Mouse (Mus musculus) MEL (cell line): Measurements from ENCODE around the gene Pik3cd. TPM values are rescaled to one million over a fixed set of nuclear protein-coding genes. Genes with fewer than 3 reads are reported as not detected.

Experiments used
- DNase-seq: peaks from one replicate; pipeline ENCODE4 v3.0.0; 2011; ENCODE audit warnings: low read depth, low spot score
- H3K27ac ChIP-seq: 2 replicates; pipeline ENCODE4 v1.5.1; 2012; ENCODE audit warnings: low read depth, mild to moderate bottlenecking, control low read depth, low read length, moderate library complexity; ENCODE audit not compliant: control insufficient read depth
- H3K27me3 ChIP-seq, 2 experiments: fragments of 150-350 bp in 1 of 2; sonication (generic) in 1 of 2; 2 replicates each; pipeline ENCODE4 v1.6.1; 2012; ENCODE audit warnings: low read length in 2 of 2, mild to moderate bottlenecking in 2 of 2, improper control_type of control experiment in 1 of 2, moderate library complexity in 1 of 2; ENCODE audit not compliant: insufficient read depth in 2 of 2, control insufficient read depth in 1 of 2
- H3K36me3 ChIP-seq, 2 experiments: 2 replicates each; pipeline ENCODE4 v1.6.1; 2012 to 2014; ENCODE audit warnings: low read length in 2 of 2, improper control_type of control experiment in 1 of 2, inconsistent platforms in 1 of 2, mild to moderate bottlenecking in 1 of 2; ENCODE audit not compliant: insufficient read depth in 2 of 2, control insufficient read depth in 1 of 2
- H3K4me1 ChIP-seq, 2 experiments: fragments of 150-350 bp in 1 of 2; sonication (generic) in 1 of 2; 2 replicates each; pipeline ENCODE4 v1.6.1; 2012; ENCODE audit warnings: low read length in 2 of 2, improper control_type of control experiment in 1 of 2, mild to moderate bottlenecking in 1 of 2; ENCODE audit not compliant: insufficient read depth in 2 of 2, control insufficient read depth in 1 of 2
- H3K4me3 ChIP-seq, 2 experiments: fragments of 150-350 bp in 1 of 2; sonication (generic) in 1 of 2; 2 replicates each; pipeline ENCODE4 v1.5.1; 2012; ENCODE audit warnings: low read depth in 2 of 2, low read length in 2 of 2, mild to moderate bottlenecking in 2 of 2, moderate library complexity in 2 of 2, control low read depth in 1 of 2, improper control_type of control experiment in 1 of 2; ENCODE audit not compliant: control insufficient read depth in 1 of 2, insufficient read depth in 1 of 2
- H3K79me2 ChIP-seq: 2 replicates; pipeline ENCODE4 v1.6.1; 2012; ENCODE audit warnings: mild to moderate bottlenecking, low read length, moderate library complexity; ENCODE audit not compliant: control insufficient read depth, poor library complexity, insufficient read depth
- H3K9ac ChIP-seq: 2 replicates; pipeline ENCODE4 v1.6.1; 2012; ENCODE audit warnings: low read depth, mild to moderate bottlenecking, control low read depth, low read length, moderate library complexity; ENCODE audit not compliant: control insufficient read depth, poor library complexity, severe bottlenecking
- H3K9me3 ChIP-seq: fragments of 150-350 bp; sonication (generic); replicated peaks from 2 replicates; pipeline ENCODE4 v1.6.1; 2012; ENCODE audit warnings: mild to moderate bottlenecking, low read length, improper control_type of control experiment, moderate library complexity; ENCODE audit not compliant: insufficient read depth
- CHD2 ChIP-seq: IDR thresholded peaks from 2 replicates; pipeline ENCODE4 v1.6.1; 2011; ENCODE audit warnings: low read length, improper control_type of control experiment
- ELF1 ChIP-seq: IDR thresholded peaks from 2 replicates; pipeline ENCODE4 v1.6.1; 2014; ENCODE audit warnings: low read depth, mild to moderate bottlenecking, inconsistent platforms, low read length, improper control_type of control experiment, moderate library complexity
- EP300 ChIP-seq, 2 experiments: IDR thresholded peaks; 2 replicates each; pipeline ENCODE4 v1.6.1; 2011; ENCODE audit warnings: improper control_type of control experiment in 2 of 2, low read length in 2 of 2, low read depth in 1 of 2, mild to moderate bottlenecking in 1 of 2
- ETS1 ChIP-seq: IDR thresholded peaks from 2 replicates; pipeline ENCODE4 v1.6.1; 2012; ENCODE audit warnings: low read depth, mild to moderate bottlenecking, inconsistent platforms, low read length, improper control_type of control experiment, moderate library complexity
- MAFK ChIP-seq: IDR thresholded peaks from 2 replicates; pipeline ENCODE4 v1.6.1; 2011; ENCODE audit warnings: low read depth, mild to moderate bottlenecking, low read length, improper control_type of control experiment, borderline replicate concordance
- MAZ ChIP-seq: IDR thresholded peaks from 2 replicates; pipeline ENCODE4 v1.6.1; 2012; ENCODE audit warnings: low read depth, mild to moderate bottlenecking, inconsistent platforms, low read length, improper control_type of control experiment
- MEF2A ChIP-seq: IDR thresholded peaks from 2 replicates; pipeline ENCODE4 v1.6.1; 2014; ENCODE audit warnings: low read depth, mild to moderate bottlenecking, inconsistent platforms, low read length, improper control_type of control experiment; ENCODE audit not compliant: poor library complexity, insufficient replicate concordance, severe bottlenecking; ENCODE audit errors: extremely low read depth
- MYB ChIP-seq: IDR thresholded peaks from 2 replicates; pipeline ENCODE4 v1.6.1; 2011; ENCODE audit warnings: mild to moderate bottlenecking, low read depth, low read length, improper control_type of control experiment
- NELFE ChIP-seq: IDR thresholded peaks from 2 replicates; pipeline ENCODE4 v1.6.1; 2011; ENCODE audit warnings: low read depth, low read length, improper control_type of control experiment
- NRF1 ChIP-seq: IDR thresholded peaks from 2 replicates; pipeline ENCODE4 v1.6.1; 2014; ENCODE audit warnings: low read depth, mild to moderate bottlenecking, inconsistent platforms, low read length, improper control_type of control experiment, moderate library complexity; ENCODE audit not compliant: poor library complexity, insufficient read depth, severe bottlenecking
- POLR2A ChIP-seq, 2 experiments: IDR thresholded peaks; 2 replicates each; pipeline ENCODE4 v1.6.1; 2011 to 2012; ENCODE audit warnings: low read length in 2 of 2, mild to moderate bottlenecking in 2 of 2, control low read depth in 1 of 2, improper control_type of control experiment in 1 of 2, low read depth in 1 of 2, moderate library complexity in 1 of 2; ENCODE audit not compliant: control insufficient read depth in 1 of 2, insufficient read depth in 1 of 2, poor library complexity in 1 of 2
- SIN3A ChIP-seq: IDR thresholded peaks from 2 replicates; pipeline ENCODE4 v1.6.1; 2012; ENCODE audit warnings: low read length, improper control_type of control experiment, inconsistent platforms
- TAL1 ChIP-seq: IDR thresholded peaks from 2 replicates; pipeline ENCODE4 v1.6.1; 2012; ENCODE audit warnings: mild to moderate bottlenecking, inconsistent platforms, low read length, moderate library complexity, mixed read lengths
- TCF12 ChIP-seq: IDR thresholded peaks from 2 replicates; pipeline ENCODE4 v1.6.1; 2014; ENCODE audit warnings: low read depth, mild to moderate bottlenecking, inconsistent platforms, low read length, improper control_type of control experiment, moderate library complexity
- USF2 ChIP-seq, 2 experiments: IDR thresholded peaks; 2 replicates each; pipeline ENCODE4 v1.6.1; 2011 to 2012; ENCODE audit warnings: improper control_type of control experiment in 2 of 2, low read length in 2 of 2, borderline replicate concordance in 1 of 2, inconsistent platforms in 1 of 2, low read depth in 1 of 2, mild to moderate bottlenecking in 1 of 2; ENCODE audit not compliant: insufficient read depth in 1 of 2
- ZC3H11A ChIP-seq: IDR thresholded peaks from 2 replicates; pipeline ENCODE4 v1.6.1; 2012; ENCODE audit warnings: low read depth, mild to moderate bottlenecking, inconsistent platforms, low read length, improper control_type of control experiment
- ZNF384 ChIP-seq: IDR thresholded peaks from 2 replicates; pipeline ENCODE4 v1.6.1; 2012; ENCODE audit warnings: low read depth, mild to moderate bottlenecking, inconsistent platforms, low read length, improper control_type of control experiment
- polyA plus RNA-seq, 2 experiments: library from polyadenylated mRNA; stranded (reverse) in 1 of 2; unstranded in 1 of 2; fragments of >175 nt in 1 of 2; fragments of >200 nt in 1 of 2; gene quantifications; 2 replicates each; pipeline versions ENCODE4 v1.2.1 to v1.2.4; 2012; ENCODE audit warnings: low replicate concordance in 2 of 2, low read depth in 1 of 2; ENCODE audit not compliant: insufficient read length in 2 of 2, insufficient read depth in 1 of 2, missing spikeins in 1 of 2
- total RNA-seq: library from RNA; depleted of rRNA; stranded (reverse); fragments of 300-350 nt; gene quantifications from 2 replicates; pipeline ENCODE4 v1.2.3, GENCODE M21; 2012

Gene Pik3cd
- total and polyA plus RNA-seq, 3 experiments = 45.9 to 152 (median 49.8) TPM

DNA sequence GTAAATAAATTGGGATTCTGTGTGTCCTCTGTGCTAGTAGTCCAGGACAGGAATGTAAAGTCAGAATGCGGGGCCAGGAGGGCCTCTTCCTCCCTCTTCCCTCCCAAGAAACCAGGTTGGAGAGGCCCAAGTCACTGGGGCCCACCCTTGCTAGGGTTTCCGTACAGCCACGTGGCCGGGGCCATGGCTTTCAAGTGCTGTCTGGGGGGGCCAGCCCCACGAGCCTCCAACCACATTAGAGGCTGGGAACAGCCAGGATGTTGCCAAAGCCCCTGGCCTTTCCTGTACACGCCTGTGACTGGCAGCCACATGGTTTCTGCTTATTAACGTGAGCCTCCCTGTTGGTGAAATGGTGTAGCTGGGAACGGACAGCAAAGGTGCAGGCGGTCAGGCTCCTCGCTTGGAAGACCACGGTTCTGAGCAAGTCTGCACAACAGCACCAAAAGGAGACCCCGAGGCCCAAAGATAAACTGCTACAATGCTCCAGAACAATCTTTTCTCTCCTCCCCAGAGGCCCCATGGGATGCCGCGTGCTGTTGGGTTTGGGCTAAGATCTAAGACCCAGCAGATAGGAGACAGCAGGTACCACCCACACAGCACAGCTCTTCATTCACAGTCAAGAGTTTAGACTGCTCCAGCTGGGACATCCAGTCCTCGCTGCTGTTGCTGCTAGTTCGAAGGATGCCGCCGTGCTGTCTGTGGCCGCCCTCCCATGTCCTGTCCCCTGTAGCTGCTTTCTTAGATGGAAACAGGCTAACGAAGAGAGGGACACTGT is 54.2 kb downstream of the Pik3cd start:
- no peak overlapping the region for H3K9ac ChIP-seq
- H3K27ac ChIP-seq = no peak overlapping the region
- H3K79me2 ChIP-seq = no peaks in the 10 kb centered on the region
- no peaks in the 10 kb centered on the region for H3K9me3 ChIP-seq
- H3K4me1 ChIP-seq = no peaks in the 10 kb centered on the region
- H3K4me3 ChIP-seq = no peak overlapping the region
- TF ChIP-seq MEF2A (no peak), POLR2A (IDR thresholded peaks at IDR 0.05; ENCODE audit: control insufficient read depth in 1 of 2, insufficient read depth in 1 of 2, low read depth in 1 of 2, low read length in 2 of 2, poor library complexity in 1 of 2) (peak in 1 of 2 experiments; percentile 22; a peak in 1 of 4 replicates)
- TF ChIP-seq, all 39 proteins: peak for 1
- peaks cover 0 to 8% of the 10 kb centered on the region in 2 experiments; a peak in 2 of 4 replicates for H3K36me3 ChIP-seq
- no peaks in the 10 kb centered on the region for H3K27me3 ChIP-seq
- no peak for DNase-seq

DNA sequence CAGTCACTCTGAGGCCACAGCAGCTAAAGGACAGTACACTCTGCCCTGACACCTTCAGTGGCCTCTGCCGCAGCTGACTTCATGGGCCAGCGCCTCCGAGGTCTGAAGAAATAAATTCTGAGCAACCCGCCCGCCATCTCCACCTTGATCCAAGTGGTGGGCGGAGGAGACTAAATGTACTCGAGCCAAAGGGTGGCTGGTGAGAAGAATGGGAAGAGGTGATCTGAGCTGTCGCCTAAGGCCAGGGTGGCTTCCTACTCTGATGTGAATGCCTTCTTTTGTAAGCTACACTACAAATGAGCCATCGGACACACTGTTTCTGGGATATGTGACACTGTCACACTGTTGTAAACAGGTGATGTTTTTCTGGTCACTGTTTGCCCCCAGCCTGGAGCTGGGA is 56.6 kb downstream of the Pik3cd start:
- no peak for DNase-seq
- no peaks in the 10 kb centered on the region for H3K9me3 ChIP-seq
- peaks cover 0 to 1% of the 10 kb centered on the region in 2 experiments; a peak in 1 of 4 replicates for H3K36me3 ChIP-seq
- H3K4me3 ChIP-seq = no peak overlapping the region
- TF ChIP-seq MAFK (no peak), CHD2 (no peak), EP300 (IDR thresholded peaks at IDR 0.05; ENCODE audit: low read depth in 1 of 2, low read length in 2 of 2) (no peak), SIN3A (no peak), ELF1 (no peak), NRF1 (no peak), MYB (no peak), ETS1 (no peak), TAL1 (no peak), TCF12 (no peak), ZC3H11A (no peak), ZNF384 (no peak), NELFE (no peak), MAZ (no peak), USF2 (IDR thresholded peaks at IDR 0.05; ENCODE audit: borderline replicate concordance in 1 of 2, insufficient read depth in 1 of 2, low read depth in 1 of 2, low read length in 2 of 2) (no peak)
- no peaks in the 10 kb centered on the region for H3K79me2 ChIP-seq
- no peak overlapping the region for H3K9ac ChIP-seq
- H3K27me3 ChIP-seq = no peaks in the 10 kb centered on the region
- no peak overlapping the region for H3K27ac ChIP-seq
- no peaks in the 10 kb centered on the region for H3K4me1 ChIP-seq
